Mouse (Mus musculus): Measurements from ENCODE around the gene Prr9. TPM values are rescaled to one million over a fixed set of nuclear protein-coding genes. Genes with fewer than 3 reads are reported as not detected.

Prr9 gene
- total RNA-seq (2023): not detected

DNA sequence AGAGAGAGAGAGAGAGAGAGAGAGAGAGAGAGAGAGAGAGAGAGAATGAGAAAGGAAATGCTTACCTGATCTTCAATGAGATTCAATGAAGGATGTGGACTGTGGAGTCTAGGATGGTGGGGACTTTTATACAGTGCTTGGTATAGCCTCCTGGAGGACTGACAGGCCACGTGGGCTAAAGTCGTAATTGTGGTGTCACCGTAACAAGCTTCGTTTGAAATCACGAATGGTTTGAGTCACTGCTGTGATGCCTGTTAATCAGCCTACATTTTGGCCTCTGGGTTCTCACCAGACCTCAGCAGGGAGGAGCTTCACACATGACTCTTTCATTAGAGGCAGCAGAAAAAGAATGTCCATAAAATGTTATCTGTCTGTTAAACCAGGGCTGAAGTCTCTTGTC, at the start of gene Prr9:
TSS of gene Prr9 (minus strand) at position 101 of the 400 bp plus-strand sequence.

DNA sequence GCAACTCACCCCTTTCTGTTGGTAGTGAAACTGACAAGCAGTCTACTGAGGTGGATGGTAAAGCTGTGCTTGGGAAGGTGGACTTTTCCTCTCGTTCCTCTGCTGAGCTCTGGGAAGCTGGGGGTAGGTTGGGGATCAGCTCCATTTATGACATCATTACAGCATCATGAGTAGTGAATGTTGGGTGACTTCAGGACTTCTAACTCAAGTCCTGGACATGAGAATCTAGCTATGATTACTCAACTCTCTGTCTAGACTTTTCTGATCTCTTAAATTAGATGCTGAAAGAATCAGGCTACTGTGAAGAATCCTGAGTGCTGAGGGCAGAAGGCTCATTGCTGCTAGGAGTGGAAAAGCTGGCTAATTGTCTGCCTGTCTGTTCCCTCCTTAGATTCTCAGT, 18.9 kb upstream of the Prr9 start, which contains the start of gene Lelp1:
TSS of gene Lelp1 (minus strand) at position 101 of the 400 bp plus-strand sequence.

DNA sequence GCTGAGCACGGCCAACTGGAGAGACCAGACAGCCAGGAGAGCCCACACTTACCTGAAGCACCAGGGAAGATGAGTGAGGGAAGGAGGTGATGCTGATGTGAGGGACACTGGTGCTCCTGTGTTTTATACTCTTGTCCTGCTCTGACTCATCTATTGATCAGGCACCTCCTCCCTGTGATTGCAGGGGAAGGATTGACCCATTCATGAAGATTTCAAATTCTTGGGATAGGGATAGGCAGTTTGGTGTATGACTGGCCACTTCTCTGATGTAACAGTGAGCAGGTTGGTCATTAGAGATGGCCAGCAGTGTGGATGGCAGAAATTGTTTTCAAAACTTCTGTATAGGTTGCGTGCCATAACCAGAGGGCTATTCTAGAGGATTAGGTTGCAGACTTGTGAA, 40.7 kb downstream of the Prr9 start, which contains the start of gene Lor:
TSS of gene Lor (minus strand) at position 101 of the 400 bp plus-strand sequence.

Other genes with a start within 250 kb of the Prr9 start
- not detected for gene Pglyrp3, start 109.4 kb downstream of the Prr9 start, total RNA-seq (2023)
- not detected for gene Lor, start 40.8 kb downstream of the Prr9 start, total RNA-seq (2023)
- not detected for gene Lelp1, start 18.8 kb upstream of the Prr9 start, total RNA-seq (2023)
- gene Sprr2a1, start 91.9 kb upstream of the Prr9 start, total RNA-seq (2023): not detected
- not detected for gene Sprr2a2, start 92.0 kb upstream of the Prr9 start, total RNA-seq (2023)
- not detected for gene Sprr2a3, start 161.5 kb upstream of the Prr9 start, total RNA-seq (2023)
- not detected for gene Sprr2b, start 192.7 kb upstream of the Prr9 start, total RNA-seq (2023)
- gene Sprr2d, start 215.2 kb upstream of the Prr9 start, total RNA-seq (2023): not detected
- not detected for gene Sprr2e, start 228.2 kb upstream of the Prr9 start, total RNA-seq (2023)
- not detected for gene Sprr2f, start 241.2 kb upstream of the Prr9 start, total RNA-seq (2023)